Mouse (Mus musculus): ENCODE data around the gene Otop3.

DNA sequence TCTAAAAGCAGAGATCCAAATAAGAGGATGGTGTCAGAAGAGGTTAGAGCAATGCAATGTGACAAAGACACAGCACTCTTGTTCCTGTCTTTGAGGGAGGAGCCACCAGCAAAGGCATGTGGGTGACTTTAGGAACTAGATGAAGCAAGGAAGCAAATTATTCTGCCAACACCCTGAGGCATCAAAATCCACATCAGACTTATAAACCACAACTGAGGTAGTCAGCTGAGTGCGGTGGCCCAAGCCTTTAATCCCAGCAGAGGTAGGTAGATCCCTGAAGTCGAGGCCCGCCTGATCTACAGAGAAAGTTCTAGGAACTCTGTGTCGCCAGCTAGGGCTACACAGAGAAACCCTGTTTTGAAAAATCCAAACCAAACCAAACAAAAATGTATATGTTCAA is 42.7 kb downstream of the Otop3 start:
- TF ChIP-seq CTCF (IDR thresholded peaks at IDR 0.05): no peak
- no peak for TF ChIP-seq POLR2A (IDR thresholded peaks at IDR 0.05; ENCODE audit: insufficient read depth, low read depth, low read length)
- TF ChIP-seq EP300 (IDR thresholded peaks at IDR 0.05; ENCODE audit: insufficient read depth, low read depth, low read length): no peak
